Mouse (Mus musculus) forebrain, postnatal 0 days (tissue): ENCODE results near the gene Inava. TPM values are rescaled to one million over a fixed set of nuclear protein-coding genes. Genes with fewer than 3 reads are reported as not detected.

Experiments used
- ATAC-seq: fragments of 200-750 bp; cut with Nextera tagmentation; 2 replicates; pipeline ENCODE4 v1.8.0; 2017; ENCODE audit warnings: mild to moderate bottlenecking, moderate library complexity
- DNase-seq: peaks from one replicate; pipeline ENCODE4 v3.0.0-alpha.2; 2015
- H3K27ac ChIP-seq: fragments of 300-500 bp; sonication (generic); 2 replicates; pipeline ENCODE4 v1.5.1; 2014; ENCODE audit warnings: low read depth, mild to moderate bottlenecking, antibody characterized with exemption, low read length, moderate library complexity, mixed read lengths
- H3K27me3 ChIP-seq: fragments of 300-500 bp; sonication (generic); 2 replicates; pipeline ENCODE4 v1.6.1; 2014; ENCODE audit warnings: mild to moderate bottlenecking, low read length, mixed read lengths; ENCODE audit not compliant: insufficient read depth
- H3K36me3 ChIP-seq: fragments of 300-500 bp; sonication (generic); 2 replicates; pipeline ENCODE4 v1.6.1; 2014; ENCODE audit warnings: mild to moderate bottlenecking, moderate library complexity; ENCODE audit not compliant: insufficient read depth
- H3K4me1 ChIP-seq: fragments of 300-500 bp; sonication (generic); 2 replicates; pipeline ENCODE4 v1.6.1; 2014; ENCODE audit warnings: antibody characterized with exemption; ENCODE audit not compliant: insufficient read depth
- H3K4me2 ChIP-seq: fragments of 300-500 bp; sonication (generic); 2 replicates; pipeline ENCODE4 v1.6.1; 2014; ENCODE audit warnings: low read depth, mild to moderate bottlenecking, moderate library complexity
- H3K4me3 ChIP-seq: fragments of 300-500 bp; sonication (generic); 2 replicates; pipeline ENCODE4 v1.5.1; 2014; ENCODE audit warnings: low read depth, low read length, mixed read lengths
- H3K9ac ChIP-seq: fragments of 300-500 bp; sonication (generic); 2 replicates; pipeline ENCODE4 v1.6.1; 2014; ENCODE audit warnings: mild to moderate bottlenecking
- H3K9me3 ChIP-seq: fragments of 300-500 bp; sonication (generic); 2 replicates; pipeline ENCODE4 v1.6.1; 2016; ENCODE audit warnings: low read length
- CTCF ChIP-seq: sonication (generic); IDR thresholded peaks from 2 replicates; pipeline ENCODE4 v1.5.1; 2016; ENCODE audit warnings: antibody characterized with exemption, control low read depth, low read depth
- WGBS: fragments of 180-500 bp; shearing (Covaris S2); extraction: QIAGEN DNeasy Blood & Tissue Kit; methylation state at CpG from one replicate; pipeline ENCODE4 v1.1.7; 2014; 5-methylcytosine and 5-hydroxymethylcytosine counted together
- polyA plus RNA-seq: library from polyadenylated mRNA; unstranded; fragments of >200 nt; fragmentation: Nextera tagmentation; extraction: Ambion mirVana; gene quantifications from 2 replicates; pipeline ENCODE4 v1.2.1, GENCODE M21; 2015
- total RNA-seq: library from RNA; depleted of rRNA; stranded (reverse); fragments of >200 nt; gene quantifications from 2 replicates; pipeline ENCODE4 v1.2.3, GENCODE M21; 2014

The Inava gene
- total and polyA plus RNA-seq, 2 experiments from 2014 or later, result 2.6 to 12.6 TPM

- DNase-seq (peak; percentile 91), ATAC-seq (peak; percentile 89)
- Histone ChIP-seq H3K9ac (peak overlapping the region; percentile 73), H3K4me1 (no peaks in the 10 kb centered on the region), H3K9me3 (no peaks in the 10 kb centered on the region), H3K36me3 (no peaks in the 10 kb centered on the region), H3K4me3 (peak overlapping the region; percentile 58), H3K27me3 (0 out of 2 replicates have a peak, but pooled peaks cover 5% of the 10 kb centered on the region), H3K4me2 (peak overlapping the region; percentile 90), H3K27ac (peak overlapping the region; percentile 69; the same call in 1 of the 2 replicates)
- 2% methylated on average over 91 of the region's 95 CpGs for WGBS
- peak; percentile 19; the same call in 1 of the 2 replicates for TF ChIP-seq CTCF
These were observed 26.0 kb upstream of the Inava start for GRCm38 (mm10) chr1:136259893-136260634.

- H3K9me3 ChIP-seq, result no peaks in the 10 kb centered on the region
- no peak overlapping the region for H3K27ac ChIP-seq
- H3K4me2 ChIP-seq, result peak overlapping the region; percentile 90
- peak overlapping the region; percentile 73 for H3K9ac ChIP-seq
- 4% methylated on average over 16 of the region's 16 CpGs for WGBS
- peak; percentile 16 for DNase-seq
- H3K4me1 ChIP-seq, result no peaks in the 10 kb centered on the region
- 0 out of 2 replicates have a peak, but pooled peaks cover 5% of the 10 kb centered on the region for H3K27me3 ChIP-seq
- H3K36me3 ChIP-seq, result no peaks in the 10 kb centered on the region
- no peak for ATAC-seq
- TF ChIP-seq CTCF, result no peak
- H3K4me3 ChIP-seq, result peak overlapping the region; percentile 58
These were observed 25.5 kb upstream of the Inava start for GRCm38 (mm10) chr1:136259543-136259892.

- 73% methylated on average over 9 of the region's 9 CpGs for WGBS
These were observed 24.4 kb upstream of the Inava start for GRCm38 (mm10) chr1:136258495-136258894.

GRCm38 (mm10) chr1:136255657-136256056 is 21.6 kb upstream of the Inava start:
- Histone ChIP-seq H3K4me1 (no peaks in the 10 kb centered on the region), H3K27ac (no peak overlapping the region), H3K36me3 (no peaks in the 10 kb centered on the region), H3K4me2 (no peak overlapping the region), H3K4me3 (no peak overlapping the region), H3K9ac (no peak overlapping the region), H3K9me3 (no peaks in the 10 kb centered on the region), H3K27me3 (0 out of 2 replicates have a peak, but pooled peaks cover 5% of the 10 kb centered on the region)
- TF ChIP-seq CTCF, result no peak
- 56% methylated on average over 8 of the region's 8 CpGs for WGBS
- ATAC-seq, result no peak
- no peak for DNase-seq

More at GRCm38 (mm10) chr1:136258495-136258894, 24.4 kb upstream of the Inava start:
- Histone ChIP-seq H3K9me3 (no peaks in the 10 kb centered on the region), H3K27ac (no peak overlapping the region), H3K36me3 (no peaks in the 10 kb centered on the region), H3K4me2 (no peak overlapping the region), H3K27me3 (0 out of 2 replicates have a peak, but pooled peaks cover 5% of the 10 kb centered on the region), H3K4me3 (no peak overlapping the region), H3K4me1 (no peaks in the 10 kb centered on the region), H3K9ac (no peak overlapping the region)
- no peak for ATAC-seq
- no peak for TF ChIP-seq CTCF
- no peak for DNase-seq

- H3K27ac ChIP-seq, result no peak overlapping the region
- H3K36me3 ChIP-seq, result no peaks in the 10 kb centered on the region
- H3K9ac ChIP-seq, result no peak overlapping the region
- DNase-seq (no peak), ATAC-seq (no peak)
- no peaks in the 10 kb centered on the region for H3K4me1 ChIP-seq
- H3K27me3 ChIP-seq, result 0 out of 2 replicates have a peak, but pooled peaks cover 5% of the 10 kb centered on the region
- WGBS, result 48% methylated on average over 6 of the region's 6 CpGs
- no peak overlapping the region for H3K4me2 ChIP-seq
- no peaks in the 10 kb centered on the region for H3K9me3 ChIP-seq
- no peak overlapping the region for H3K4me3 ChIP-seq
- no peak for TF ChIP-seq CTCF
These were observed 21.1 kb upstream of the Inava start for GRCm38 (mm10) chr1:136255174-136255573.

GRCm38 (mm10) chr1:136254503-136255065 is 20.5 kb upstream of the Inava start:
- Histone ChIP-seq H3K27ac (no peak overlapping the region), H3K4me3 (no peak overlapping the region), H3K36me3 (no peaks in the 10 kb centered on the region), H3K4me2 (no peak overlapping the region), H3K9ac (no peak overlapping the region), H3K27me3 (0 out of 2 replicates have a peak, but pooled peaks cover 4% of the 10 kb centered on the region), H3K4me1 (no peaks in the 10 kb centered on the region), H3K9me3 (no peaks in the 10 kb centered on the region)
- DNase-seq (no peak), ATAC-seq (no peak)
- 86% methylated on average over 10 of the region's 10 CpGs for WGBS
- TF ChIP-seq CTCF, result no peak

GRCm38 (mm10) chr1:136253472-136253871 is 19.4 kb upstream of the Inava start:
- ATAC-seq (no peak), DNase-seq (no peak)
- no peak overlapping the region for H3K4me2 ChIP-seq
- H3K27ac ChIP-seq, result no peak overlapping the region
- no peaks in the 10 kb centered on the region for H3K9me3 ChIP-seq
- H3K36me3 ChIP-seq, result no peaks in the 10 kb centered on the region
- WGBS, result 45% methylated on average over 2 of the region's 2 CpGs
- no peaks in the 10 kb centered on the region for H3K4me1 ChIP-seq
- no peak overlapping the region for H3K4me3 ChIP-seq
- no peak overlapping the region for H3K9ac ChIP-seq
- TF ChIP-seq CTCF, result no peak
- H3K27me3 ChIP-seq, result no peaks in the 10 kb centered on the region
